Mouse (Mus musculus): ENCODE results near the gene Unc80. TPM values are rescaled to one million over a fixed set of nuclear protein-coding genes. Genes with fewer than 3 reads are reported as not detected.
A peak's percentile ranks its signal among the peaks of the same experiment; 100 is the strongest.
"Not testable (repeated sequence)": the region's sequence is repeated elsewhere in the genome, so short reads cannot be mapped to it uniquely, and the experiment has no call there.

Unc80 gene
- polyA plus RNA-seq, 1 experiment from 2014 or later, result 0.39 TPM

- DNase-seq (ENCODE audit: low spot score) (no peak), ATAC-seq (ENCODE audit: low read depth) (no peak)
- Histone ChIP-seq H3K36me3 (ENCODE audit: control insufficient read depth, insufficient read depth, low read length) (no peaks in the 10 kb centered on the region), H3K9ac (ENCODE audit: low read depth, low read length) (no peak overlapping the region), H3K4me1 (ENCODE audit: control insufficient read depth, insufficient read depth, low read length) (no peaks in the 10 kb centered on the region), H3K27ac (replicated peaks; ENCODE audit: low read depth, low read length) (no peak overlapping the region), H3K27me3 (replicated peaks; ENCODE audit: control insufficient read depth, insufficient read depth, low read length) (no peaks in the 10 kb centered on the region), H3K9me3 (ENCODE audit: control insufficient read depth, low read length) (no peaks in the 10 kb centered on the region), H3K4me2 (ENCODE audit: low read depth, low read length) (no peak overlapping the region), H3K4me3 (ENCODE audit: low read depth, low read length) (no peak overlapping the region)
- 75% methylated on average over 8 of the region's 8 CpGs for WGBS
Measured at GRCm38 (mm10) chr1:66692780-66693392, 224.7 kb downstream of the Unc80 start.

- ATAC-seq (ENCODE audit: low read depth) (no peak), DNase-seq (ENCODE audit: low spot score) (no peak)
- H3K36me3 ChIP-seq (ENCODE audit: control insufficient read depth, insufficient read depth, low read length), result no peaks in the 10 kb centered on the region
- no peak overlapping the region for H3K4me3 ChIP-seq (ENCODE audit: low read depth, low read length)
- WGBS, result 66% methylated on average over 5 of the region's 5 CpGs
- H3K27me3 ChIP-seq (replicated peaks; ENCODE audit: control insufficient read depth, insufficient read depth, low read length), result no peaks in the 10 kb centered on the region
- H3K27ac ChIP-seq (replicated peaks; ENCODE audit: low read depth, low read length), result no peak overlapping the region
- no peak overlapping the region for H3K4me2 ChIP-seq (ENCODE audit: low read depth, low read length)
- H3K4me1 ChIP-seq (ENCODE audit: control insufficient read depth, insufficient read depth, low read length), result no peaks in the 10 kb centered on the region
- no peaks in the 10 kb centered on the region for H3K9me3 ChIP-seq (ENCODE audit: control insufficient read depth, low read length)
- H3K9ac ChIP-seq (ENCODE audit: low read depth, low read length), result no peak overlapping the region
Measured at GRCm38 (mm10) chr1:66694266-66694665, 226.1 kb downstream of the Unc80 start.

- Histone ChIP-seq H3K4me3 (ENCODE audit: low read depth, low read length) (no peak overlapping the region), H3K27me3 (replicated peaks; ENCODE audit: control insufficient read depth, insufficient read depth, low read length) (no peaks in the 10 kb centered on the region), H3K9ac (ENCODE audit: low read depth, low read length) (no peak overlapping the region), H3K36me3 (ENCODE audit: control insufficient read depth, insufficient read depth, low read length) (no peaks in the 10 kb centered on the region), H3K9me3 (ENCODE audit: control insufficient read depth, low read length) (no peaks in the 10 kb centered on the region), H3K4me2 (ENCODE audit: low read depth, low read length) (no peak overlapping the region), H3K27ac (replicated peaks; ENCODE audit: low read depth, low read length) (no peak overlapping the region), H3K4me1 (ENCODE audit: control insufficient read depth, insufficient read depth, low read length) (no peaks in the 10 kb centered on the region)
- WGBS, result 68% methylated on average over 7 of the region's 7 CpGs
- ATAC-seq (ENCODE audit: low read depth) (no peak), DNase-seq (ENCODE audit: low spot score) (no peak)
Measured at GRCm38 (mm10) chr1:66695296-66695695, 227.1 kb downstream of the Unc80 start.

- DNase-seq (ENCODE audit: low spot score); H3K36me3 ChIP-seq (ENCODE audit: control insufficient read depth, insufficient read depth, low read length); H3K9me3 ChIP-seq (ENCODE audit: control insufficient read depth, low read length); H3K27me3 ChIP-seq (replicated peaks; ENCODE audit: control insufficient read depth, insufficient read depth, low read length); H3K4me1 ChIP-seq (ENCODE audit: control insufficient read depth, insufficient read depth, low read length); ATAC-seq (ENCODE audit: low read depth); H3K9ac ChIP-seq (ENCODE audit: low read depth, low read length); H3K4me2 ChIP-seq (ENCODE audit: low read depth, low read length); H3K27ac ChIP-seq (replicated peaks; ENCODE audit: low read depth, low read length); H3K4me3 ChIP-seq (ENCODE audit: low read depth, low read length): not testable (repeated sequence)
- 84% methylated on average over 10 of the region's 10 CpGs for WGBS
Measured at GRCm38 (mm10) chr1:66699630-66700029, 231.5 kb downstream of the Unc80 start.

- Histone ChIP-seq H3K36me3 (ENCODE audit: control insufficient read depth, insufficient read depth, low read length) (no peaks in the 10 kb centered on the region), H3K27ac (replicated peaks; ENCODE audit: low read depth, low read length) (no peak overlapping the region), H3K4me3 (ENCODE audit: low read depth, low read length) (peak overlapping the region; percentile 86), H3K9ac (ENCODE audit: low read depth, low read length) (no peak overlapping the region), H3K9me3 (ENCODE audit: control insufficient read depth, low read length) (no peaks in the 10 kb centered on the region), H3K4me2 (ENCODE audit: low read depth, low read length) (peak overlapping the region; percentile 67), H3K4me1 (ENCODE audit: control insufficient read depth, insufficient read depth, low read length) (peaks cover 9% of the 10 kb centered on the region), H3K27me3 (replicated peaks; ENCODE audit: control insufficient read depth, insufficient read depth, low read length) (no peaks in the 10 kb centered on the region)
- no peak for DNase-seq (ENCODE audit: low spot score)
- WGBS, result 47% methylated on average over 5 of the region's 5 CpGs
- no peak; the same call in 1 of the 2 replicates for ATAC-seq (ENCODE audit: low read depth)
Measured at GRCm38 (mm10) chr1:66700149-66700692, 232.1 kb downstream of the Unc80 start.

GRCm38 (mm10) chr1:66700693-66701575 lies 232.8 kb downstream of the Unc80 start, which contains the start of gene Rpe:
Gene Rpe, plus strand, starts transcription at chr1:66700831.
- ATAC-seq (ENCODE audit: low read depth), result peak; percentile 100
- WGBS, result under 1% methylated on average over 54 of the region's 73 CpGs

GRCm38 (mm10) chr1:66701576-66701940 lies 233.4 kb downstream of the Unc80 start:
- ATAC-seq (ENCODE audit: low read depth), result no peak
- H3K4me3 ChIP-seq (ENCODE audit: low read depth, low read length), result peak overlapping the region; percentile 86
- no peaks in the 10 kb centered on the region for H3K9me3 ChIP-seq (ENCODE audit: control insufficient read depth, low read length)
- DNase-seq (ENCODE audit: low spot score), result no peak
- H3K27me3 ChIP-seq (replicated peaks; ENCODE audit: control insufficient read depth, insufficient read depth, low read length), result no peaks in the 10 kb centered on the region
- peaks cover 3% of the 10 kb centered on the region; the same call in 1 of the 2 replicates for H3K36me3 ChIP-seq (ENCODE audit: control insufficient read depth, insufficient read depth, low read length)
- WGBS, result 22% methylated on average over 2 of the region's 2 CpGs
- H3K9ac ChIP-seq (ENCODE audit: low read depth, low read length), result peak overlapping the region; percentile 84
- H3K4me2 ChIP-seq (ENCODE audit: low read depth, low read length), result peak overlapping the region; percentile 67
- no peak overlapping the region; the same call in 1 of the 2 replicates for H3K27ac ChIP-seq (replicated peaks; ENCODE audit: low read depth, low read length)
- H3K4me1 ChIP-seq (ENCODE audit: control insufficient read depth, insufficient read depth, low read length), result peaks cover 9% of the 10 kb centered on the region

More at GRCm38 (mm10) chr1:66700693-66701575, 232.8 kb downstream of the Unc80 start, which contains the start of gene Rpe:
- H3K4me2 ChIP-seq (ENCODE audit: low read depth, low read length), result peak within 1 kb of the TSS; percentile 67
- H3K27ac ChIP-seq (replicated peaks; ENCODE audit: low read depth, low read length), result peak within 1 kb of the TSS; percentile 65
- peak within 1 kb of the TSS; percentile 86 for H3K4me3 ChIP-seq (ENCODE audit: low read depth, low read length)
- DNase-seq (ENCODE audit: low spot score), result peak; percentile 97
- H3K9ac ChIP-seq (ENCODE audit: low read depth, low read length), result peak within 1 kb of the TSS; percentile 84
- no peaks in the 10 kb centered on the region for H3K27me3 ChIP-seq (replicated peaks; ENCODE audit: control insufficient read depth, insufficient read depth, low read length)
- peaks cover 9% of the 10 kb centered on the region for H3K4me1 ChIP-seq (ENCODE audit: control insufficient read depth, insufficient read depth, low read length)
- H3K36me3 ChIP-seq (ENCODE audit: control insufficient read depth, insufficient read depth, low read length), result no peaks in the 10 kb centered on the region
- H3K9me3 ChIP-seq (ENCODE audit: control insufficient read depth, low read length), result no peaks in the 10 kb centered on the region

- WGBS, result 81% methylated on average over 4 of the region's 4 CpGs
- H3K4me2 ChIP-seq (ENCODE audit: low read depth, low read length), result no peak overlapping the region
Measured at GRCm38 (mm10) chr1:66702623-66703345, 234.6 kb downstream of the Unc80 start.

More at GRCm38 (mm10) chr1:66702623-66703345, 234.6 kb downstream of the Unc80 start:
- no peak for ATAC-seq (ENCODE audit: low read depth)
- DNase-seq (ENCODE audit: low spot score), result no peak
- Histone ChIP-seq H3K36me3 (ENCODE audit: control insufficient read depth, insufficient read depth, low read length) (peaks cover 14% of the 10 kb centered on the region), H3K27ac (replicated peaks; ENCODE audit: low read depth, low read length) (no peak overlapping the region), H3K9ac (ENCODE audit: low read depth, low read length) (no peak overlapping the region), H3K27me3 (replicated peaks; ENCODE audit: control insufficient read depth, insufficient read depth, low read length) (no peaks in the 10 kb centered on the region), H3K4me3 (ENCODE audit: low read depth, low read length) (no peak overlapping the region), H3K9me3 (ENCODE audit: control insufficient read depth, low read length) (no peaks in the 10 kb centered on the region), H3K4me1 (ENCODE audit: control insufficient read depth, insufficient read depth, low read length) (peaks cover 9% of the 10 kb centered on the region)

Data from embryonic facial prominence, embryonic 14.5 days (tissue).